Mouse (Mus musculus): ENCODE measurements around the gene Pip5kl1. TPM values are rescaled to one million over a fixed set of nuclear protein-coding genes. Genes with fewer than 3 reads are reported as not detected.

The Pip5kl1 gene
- total RNA-seq, 2 experiments from 2014 or later = 9.4 to 11.5 TPM

DNA sequence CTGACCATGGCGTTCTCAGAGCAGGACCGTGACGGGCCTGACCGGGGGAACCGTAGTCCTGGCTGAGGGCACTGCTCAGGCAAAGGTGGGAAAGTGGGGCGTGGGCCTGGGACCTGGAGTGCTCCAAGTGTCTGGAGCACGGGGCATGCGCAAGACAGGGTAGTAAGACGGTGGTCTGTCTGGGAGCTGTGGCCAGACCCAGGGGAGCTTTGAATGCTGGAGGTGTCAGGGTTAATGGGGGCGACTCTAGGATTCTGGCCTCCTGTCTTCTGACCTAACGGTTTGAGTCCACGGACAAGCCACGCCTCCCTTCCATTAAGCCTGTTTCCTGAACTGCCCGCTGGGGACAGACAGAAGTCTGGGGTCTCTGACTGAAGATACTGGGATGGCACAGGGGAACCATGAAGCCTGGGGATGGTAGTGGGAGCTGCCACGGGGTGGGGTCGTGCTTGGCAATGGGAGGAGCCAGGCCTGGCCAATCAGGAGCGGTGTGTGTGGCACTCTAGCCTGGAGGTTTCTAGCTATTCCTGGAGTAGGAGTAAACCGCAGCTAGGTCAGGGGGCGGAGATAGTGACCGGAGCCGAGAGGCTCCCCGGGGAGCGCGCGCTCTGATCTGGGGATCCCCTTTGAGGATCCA is 33.7 kb downstream of the Pip5kl1 start:
- DNase-seq = no peak
- intact Hi-C loops (cut with DNase I) = no loop called here

DNA sequence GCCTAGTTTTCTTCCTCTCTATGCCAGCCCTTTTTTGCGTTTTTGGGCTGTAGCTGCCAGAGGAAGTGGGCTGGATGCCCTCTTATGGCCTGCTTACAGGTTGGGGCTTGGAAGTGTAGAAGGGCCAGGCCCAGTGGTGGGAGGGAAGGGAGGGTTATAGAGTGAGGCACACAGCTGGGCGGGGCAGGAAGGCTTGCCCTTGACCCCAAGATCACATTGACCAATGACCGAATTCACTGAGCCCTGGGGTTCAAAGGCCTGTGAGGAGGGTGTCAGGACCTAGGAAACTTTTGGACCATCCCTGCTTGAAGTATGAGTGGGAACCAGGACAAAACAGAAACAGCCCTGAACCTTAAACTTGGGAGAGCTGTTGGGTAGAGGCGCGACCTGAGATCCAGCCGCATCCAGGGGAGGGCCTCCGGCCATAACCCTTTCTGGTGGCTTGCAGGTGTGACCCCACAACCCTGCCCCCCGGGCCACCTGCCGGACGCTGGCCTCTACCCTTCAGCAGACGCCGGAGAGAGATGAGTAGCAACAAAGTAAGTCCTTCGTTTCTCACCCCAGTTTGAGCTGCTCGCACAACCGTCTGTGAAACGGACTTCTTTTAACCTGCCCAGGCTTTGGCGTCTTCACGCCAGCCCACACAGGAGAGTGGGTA is 34.3 kb downstream of the Pip5kl1 start:
- DNase-seq = no peak
- intact Hi-C loops (cut with DNase I) = no loop called here

DNA sequence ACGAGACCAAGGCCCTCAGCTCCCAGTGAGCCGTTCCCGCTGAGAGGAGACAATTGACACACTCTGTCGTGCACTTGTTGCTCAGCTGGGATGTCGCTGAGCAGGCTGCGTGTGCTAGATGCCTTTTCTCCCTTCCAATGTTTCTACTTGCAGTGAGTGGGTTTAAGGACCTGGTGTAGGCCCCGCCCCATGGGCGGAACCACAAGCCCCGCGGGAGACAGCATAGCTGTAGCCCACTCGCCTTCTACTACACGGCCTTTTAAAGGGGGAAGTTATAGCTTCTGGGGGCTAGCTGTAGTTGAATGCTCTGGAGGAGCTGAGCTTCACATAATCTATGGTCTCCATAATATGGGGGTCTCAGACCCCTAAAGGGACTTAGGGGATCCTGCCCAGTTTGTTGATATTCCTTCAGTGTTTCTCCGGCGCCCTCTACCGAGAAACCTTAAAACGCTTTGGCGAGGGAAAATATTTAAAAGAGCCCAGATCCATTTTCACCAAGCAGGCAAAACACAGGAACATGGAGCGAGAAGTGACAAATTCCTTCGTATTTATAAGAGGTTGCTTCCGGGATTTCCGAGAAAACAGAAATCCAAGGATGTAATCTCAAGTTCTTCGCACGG is 36.1 kb downstream of the Pip5kl1 start:
- intact Hi-C loops (cut with DNase I) = no loop called here
- DNase-seq = no peak

DNA sequence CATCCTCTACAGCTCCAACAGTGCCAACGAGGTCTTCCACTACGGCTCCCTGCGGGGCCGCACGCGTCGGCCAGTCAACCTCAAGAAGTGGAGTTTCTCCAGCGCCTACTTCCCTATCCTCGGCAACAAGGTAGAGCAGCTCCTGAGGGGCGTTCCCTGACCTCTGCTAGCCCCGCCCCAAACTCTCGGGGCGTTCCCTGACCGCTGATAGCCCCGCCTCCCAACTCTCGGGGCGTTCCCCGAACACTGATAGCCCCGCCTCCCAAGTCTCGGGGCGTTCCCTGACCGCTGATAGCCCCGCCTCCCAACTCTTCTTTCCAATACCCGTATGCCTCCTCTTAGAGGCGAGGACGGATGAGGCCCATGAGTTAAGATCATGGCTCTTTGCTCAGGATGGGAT is 37.7 kb downstream of the Pip5kl1 start:
- intact Hi-C loops (cut with DNase I) = no loop called here
- DNase-seq = no peak

DNA sequence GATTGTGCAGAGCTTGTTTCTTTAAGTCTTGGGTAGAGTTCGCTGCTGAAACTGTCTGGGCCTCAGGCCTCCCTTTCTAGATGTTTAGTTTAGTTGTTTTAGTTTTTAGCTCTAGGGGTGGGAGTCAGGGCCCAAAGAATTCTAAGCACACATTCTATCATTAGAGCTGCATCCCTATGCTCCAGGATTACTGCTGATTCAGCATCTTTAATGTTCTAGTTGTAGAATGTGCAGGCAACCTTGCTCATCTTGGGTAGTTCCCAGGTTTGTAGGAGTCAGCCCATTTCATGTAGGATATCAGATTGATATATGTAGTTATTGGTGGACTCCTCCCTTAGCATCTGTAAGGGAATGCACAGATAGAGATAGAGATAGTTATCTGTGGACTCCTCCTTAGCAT is 42.5 kb downstream of the Pip5kl1 start:
- intact Hi-C loops (cut with DNase I) = no loop called here
- DNase-seq = no peak

DNA sequence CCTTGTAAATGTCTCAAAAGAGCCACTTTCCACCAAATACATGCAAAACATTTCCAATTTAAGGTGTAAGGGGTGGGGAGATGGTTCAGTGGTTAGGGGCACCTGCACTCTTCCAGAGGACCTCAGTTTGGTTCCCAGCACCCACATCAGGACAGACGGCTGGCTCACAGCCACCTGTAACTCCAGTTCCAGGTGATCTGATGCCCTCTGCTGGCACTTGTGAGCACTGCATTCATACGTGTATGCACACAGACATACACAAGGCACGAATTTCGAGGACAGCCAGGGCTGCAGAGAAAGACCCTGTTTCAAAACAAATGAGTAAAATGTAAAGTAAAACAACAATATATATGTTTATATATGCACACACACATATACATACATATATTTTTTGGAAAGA is 43.0 kb downstream of the Pip5kl1 start:
- no peak for DNase-seq
- intact Hi-C loops (cut with DNase I) = no loop called here

DNA sequence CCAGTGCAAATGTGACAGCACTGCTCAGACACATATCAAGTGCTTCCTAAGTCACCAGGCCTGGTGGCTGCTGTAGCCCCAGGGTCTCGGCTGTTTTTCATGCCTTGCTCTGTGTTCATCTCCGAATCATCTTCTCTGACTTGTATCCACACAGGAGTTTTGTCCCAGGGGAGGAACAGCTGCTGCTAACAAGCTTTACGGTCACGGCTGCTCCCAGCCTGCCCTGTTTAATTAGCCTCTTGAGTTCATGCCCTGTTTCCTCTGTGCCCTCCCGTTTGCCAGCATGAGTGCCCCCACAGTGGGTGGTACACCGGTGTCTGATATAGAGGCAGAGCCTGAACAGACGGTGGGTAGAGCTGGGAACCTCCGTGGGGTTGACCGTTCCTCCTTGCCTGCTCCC is 43.5 kb downstream of the Pip5kl1 start:
- DNase-seq = no peak
- intact Hi-C loops (cut with DNase I) = no loop called here

DNA sequence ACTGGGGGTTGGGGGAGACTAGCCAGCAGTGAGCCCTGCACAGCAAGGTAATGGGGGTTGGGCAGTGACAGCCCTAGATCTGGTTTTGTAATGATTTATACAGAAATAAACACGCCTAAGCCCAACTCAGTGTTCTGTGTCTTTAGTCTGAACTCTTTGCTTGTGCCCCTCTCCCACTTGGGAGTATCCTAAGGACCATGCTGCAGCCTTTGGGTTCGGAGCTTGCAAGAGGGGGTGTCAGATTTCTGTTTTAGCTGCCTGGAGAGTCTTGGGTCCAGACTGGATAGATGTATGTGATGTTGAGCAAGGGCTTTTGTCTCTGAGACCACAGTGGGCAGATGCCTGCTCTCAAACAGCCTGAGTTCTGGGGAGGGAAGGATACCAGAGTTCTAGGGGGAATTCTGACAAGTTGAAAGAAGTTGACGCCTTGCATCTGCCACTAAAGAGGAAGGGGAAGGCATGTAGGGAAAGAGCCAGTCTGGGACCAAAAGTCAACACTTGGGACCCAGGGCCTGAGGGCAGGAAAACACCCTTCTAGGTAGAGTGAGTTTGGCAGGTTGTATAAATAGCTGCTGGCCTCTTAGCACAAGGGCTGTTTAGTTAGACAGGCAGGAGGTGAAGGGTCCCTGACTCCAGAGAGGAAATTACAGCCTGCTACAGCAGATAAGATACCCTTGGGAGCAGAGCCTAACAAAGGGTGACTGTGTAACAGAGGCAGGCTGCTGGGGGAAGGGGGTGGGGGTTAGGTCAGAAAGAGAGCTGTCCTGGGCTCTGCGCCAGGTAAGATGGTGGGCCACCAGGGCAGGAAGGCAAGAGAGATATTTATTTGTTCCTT is 46.3 kb downstream of the Pip5kl1 start:
- DNase-seq = peak; percentile 73
- intact Hi-C loops (cut with DNase I) = no loop called here

DNA sequence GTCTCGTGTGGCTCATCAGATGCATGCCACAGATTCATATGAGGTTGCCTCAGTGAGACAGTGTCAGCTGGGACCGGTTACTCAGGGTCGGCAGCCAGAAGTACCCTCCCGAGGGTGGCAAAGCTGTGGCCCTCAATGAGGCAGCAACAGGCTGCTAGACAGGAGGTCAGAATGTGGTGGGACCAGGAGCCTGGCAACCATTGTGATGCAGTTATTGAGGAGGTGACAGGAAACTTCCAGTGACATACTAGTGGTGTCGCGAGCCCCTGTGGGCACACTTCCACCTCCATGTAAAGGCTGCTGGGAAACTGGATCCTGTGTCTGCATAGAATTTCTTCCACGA is 46.9 kb downstream of the Pip5kl1 start, which contains the start of gene Ak1:
Gene Ak1 (plus strand): TSS at position 242 of the 343 bp plus-strand sequence.
- DNase-seq = no peak
- intact Hi-C loops (cut with DNase I) = no loop called here

DNA sequence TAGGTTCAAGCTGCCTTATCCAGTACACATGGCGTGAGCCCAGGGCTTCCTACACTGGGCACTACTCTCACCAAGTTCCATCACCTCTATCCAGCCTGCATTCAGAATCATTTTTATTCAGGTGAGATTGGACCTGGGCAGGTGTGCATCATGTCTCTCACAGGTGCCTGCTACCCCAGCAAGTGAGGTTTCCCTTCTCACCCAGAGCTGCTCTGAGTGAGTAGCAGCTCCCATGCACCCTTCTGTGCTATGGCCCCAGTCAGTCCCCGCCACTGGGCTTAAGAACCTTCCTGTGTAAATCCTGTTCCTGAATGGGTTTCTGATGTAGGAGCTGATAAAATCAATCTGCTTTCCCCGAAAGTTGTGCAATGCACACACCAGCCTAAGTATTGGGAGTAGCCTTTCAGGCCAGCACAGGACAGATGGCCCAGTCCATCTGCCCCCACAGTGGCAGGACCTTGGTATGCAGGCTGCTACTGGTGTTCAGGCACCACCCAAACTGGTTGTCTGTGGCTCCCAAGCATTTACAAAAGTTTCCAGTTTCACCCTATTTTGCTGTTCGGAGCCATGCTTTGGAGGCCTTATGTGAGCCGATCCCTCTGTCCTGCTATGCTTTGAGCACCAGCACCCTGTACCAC is 49.6 kb downstream of the Pip5kl1 start:
- no peak for DNase-seq
- intact Hi-C loops (cut with DNase I) = no loop called here

DNA sequence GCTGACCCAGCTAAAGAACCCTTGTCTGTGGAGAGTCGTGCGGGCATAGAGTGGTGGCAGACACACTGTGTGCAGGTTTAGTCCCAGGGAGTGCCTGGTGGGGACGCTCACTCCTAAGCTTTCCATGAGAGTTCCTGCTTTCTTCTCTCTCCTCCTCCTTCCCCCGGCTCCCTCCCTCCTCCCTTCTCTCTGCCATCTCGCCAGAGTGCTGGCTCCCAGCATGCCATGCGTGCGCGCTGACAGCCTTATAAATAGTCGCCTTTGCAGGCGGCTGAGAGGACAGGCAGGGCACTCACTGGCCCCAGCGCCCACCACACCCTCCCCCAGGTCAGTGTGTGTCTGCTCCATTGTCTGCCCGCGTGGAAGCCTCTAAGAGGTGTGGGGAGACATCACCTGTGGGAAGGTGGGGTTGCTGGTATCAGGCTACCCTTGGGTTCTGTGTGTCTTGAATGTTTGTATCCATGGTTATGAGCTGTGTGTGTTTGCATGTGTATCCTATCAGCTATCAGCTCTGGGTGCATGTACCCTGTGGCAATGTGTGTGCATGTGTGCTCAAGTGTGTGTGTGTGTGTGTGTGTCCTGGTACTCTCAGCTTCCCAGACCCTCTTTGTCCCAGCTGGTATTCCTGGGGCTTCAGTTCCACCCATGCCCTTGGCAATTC is 50.7 kb downstream of the Pip5kl1 start:
- intact Hi-C loops (cut with DNase I) = no loop called here

DNA sequence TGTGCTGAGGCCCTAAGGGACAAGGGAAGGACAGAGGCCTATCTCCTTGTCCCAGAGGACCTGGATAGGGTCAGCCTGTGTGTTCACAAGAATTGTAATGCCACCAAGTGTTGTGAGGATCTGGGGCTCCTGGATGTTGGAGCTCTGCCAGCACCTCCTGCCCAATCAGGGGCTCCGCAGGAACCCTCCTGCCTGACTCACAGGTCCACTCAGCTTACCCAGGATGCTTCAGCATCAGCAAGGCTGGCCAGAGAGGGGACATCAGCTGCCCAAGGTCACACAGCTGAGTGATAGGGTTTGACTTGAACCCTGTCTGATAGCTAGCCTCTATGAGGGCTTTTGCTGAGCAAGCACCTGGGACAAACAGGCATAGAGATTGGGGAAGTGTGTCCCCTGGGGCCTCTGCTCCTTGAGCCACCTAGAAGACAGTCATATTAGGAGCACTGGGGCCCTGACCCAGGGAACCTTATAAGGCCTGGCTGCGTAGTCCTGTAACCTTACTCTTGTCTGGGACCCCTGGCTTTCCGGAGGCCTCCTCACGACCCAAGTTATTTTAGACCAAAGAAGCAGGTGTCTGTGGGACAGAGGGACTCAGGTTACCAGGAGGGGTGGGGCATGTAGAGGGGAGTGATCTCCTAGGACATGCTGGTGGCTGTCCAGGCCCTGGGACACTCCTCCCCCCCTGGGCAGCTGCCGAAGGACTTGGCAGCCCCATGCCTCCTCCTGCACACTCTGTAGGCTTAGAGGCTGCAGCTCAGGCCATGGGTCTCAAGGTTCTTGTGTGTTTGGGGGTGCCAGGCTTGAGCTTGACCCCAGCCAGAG is 51.5 kb downstream of the Pip5kl1 start:
- no peak for DNase-seq
- intact Hi-C loops (cut with DNase I) = no loop called here

More for the DNA sequence above, 50.7 kb downstream of the Pip5kl1 start:
- peak; percentile 76 for DNase-seq

DNA sequence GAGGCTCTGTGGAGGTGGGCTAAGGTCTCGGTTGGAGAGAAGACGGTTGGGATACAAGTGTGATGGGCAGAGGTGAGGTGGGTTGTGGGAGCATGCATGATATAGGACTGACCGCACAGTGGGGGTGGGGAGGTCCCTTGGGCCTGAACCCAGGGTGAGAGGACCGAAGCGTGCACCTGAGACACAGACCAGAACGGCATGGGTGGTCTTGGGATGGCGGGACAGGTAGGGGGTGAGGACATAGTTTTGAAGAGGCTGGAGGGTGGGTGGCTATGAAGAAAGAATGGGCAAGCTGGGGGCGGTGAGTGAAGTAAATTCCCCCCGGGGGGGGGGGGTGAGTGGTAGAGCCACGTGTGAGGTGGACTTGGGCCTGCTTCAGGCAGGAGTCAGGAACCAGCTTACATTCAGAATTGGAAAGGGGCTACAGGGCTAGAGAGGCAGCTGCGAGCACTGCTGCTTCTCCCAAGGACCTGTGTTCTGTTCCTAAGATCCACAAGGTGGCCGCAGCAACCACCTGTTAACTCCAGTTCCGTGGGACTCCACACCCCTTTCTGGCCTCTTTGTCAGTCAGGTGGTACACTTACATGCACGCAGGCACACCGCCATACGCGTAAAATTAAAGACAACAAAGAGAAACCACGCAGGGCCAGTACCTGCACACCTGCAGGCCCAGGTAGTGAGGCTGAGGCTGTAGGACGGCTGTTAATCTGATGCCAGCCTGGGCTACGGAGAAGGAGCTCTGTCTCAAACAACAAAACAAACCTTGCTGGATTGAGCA is 52.9 kb downstream of the Pip5kl1 start:
- no peak for DNase-seq
- intact Hi-C loops (cut with DNase I) = no loop called here

DNA sequence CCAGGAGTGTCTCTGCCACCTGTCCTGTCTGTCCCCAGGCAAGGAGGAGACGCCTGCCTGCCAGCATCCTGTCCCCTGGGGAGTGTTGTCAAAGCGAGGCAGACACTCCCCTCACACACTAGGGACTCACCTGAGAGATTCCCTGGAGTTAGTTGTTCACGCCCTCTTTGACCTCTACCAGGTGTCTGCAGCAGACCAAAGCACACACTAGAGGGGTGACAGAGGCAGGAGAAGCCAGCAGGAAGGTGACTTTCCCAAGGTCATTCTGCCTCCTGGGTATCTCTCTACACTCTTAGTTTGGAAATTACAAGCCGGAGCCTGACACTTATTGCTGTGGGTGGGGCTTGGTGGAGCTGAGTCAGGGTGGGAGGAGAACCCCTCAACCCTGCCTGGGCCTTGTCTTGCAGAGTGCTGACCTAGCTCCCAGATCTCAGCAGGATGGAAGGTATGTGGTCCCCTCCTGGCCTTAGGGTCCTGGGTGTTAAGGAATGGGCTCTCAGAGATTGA is 53.5 kb downstream of the Pip5kl1 start:
- no peak for DNase-seq
- intact Hi-C loops (cut with DNase I) = no loop called here

DNA sequence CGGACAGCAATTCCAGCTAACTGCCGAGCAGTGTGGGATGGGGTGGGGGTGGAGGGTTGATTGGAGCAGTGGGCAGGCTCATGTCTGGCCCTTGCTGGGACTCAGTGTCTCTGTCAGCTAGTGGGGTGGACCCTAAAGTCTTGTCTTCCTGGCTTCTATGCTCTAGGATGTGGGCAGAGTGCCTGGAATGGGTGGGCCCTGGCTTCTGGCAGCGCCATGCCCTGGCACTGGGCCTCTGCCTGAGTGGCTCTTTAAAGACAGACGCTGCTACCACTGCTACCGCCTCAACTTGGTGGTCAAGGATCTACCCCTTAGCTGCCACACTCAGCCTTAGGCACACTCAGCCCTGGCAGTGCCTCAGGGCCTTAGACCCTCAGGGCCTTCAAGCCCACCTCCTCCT is 54.1 kb downstream of the Pip5kl1 start:
- intact Hi-C loops (cut with DNase I) = no loop called here
- peak; percentile 92 for DNase-seq

DNA sequence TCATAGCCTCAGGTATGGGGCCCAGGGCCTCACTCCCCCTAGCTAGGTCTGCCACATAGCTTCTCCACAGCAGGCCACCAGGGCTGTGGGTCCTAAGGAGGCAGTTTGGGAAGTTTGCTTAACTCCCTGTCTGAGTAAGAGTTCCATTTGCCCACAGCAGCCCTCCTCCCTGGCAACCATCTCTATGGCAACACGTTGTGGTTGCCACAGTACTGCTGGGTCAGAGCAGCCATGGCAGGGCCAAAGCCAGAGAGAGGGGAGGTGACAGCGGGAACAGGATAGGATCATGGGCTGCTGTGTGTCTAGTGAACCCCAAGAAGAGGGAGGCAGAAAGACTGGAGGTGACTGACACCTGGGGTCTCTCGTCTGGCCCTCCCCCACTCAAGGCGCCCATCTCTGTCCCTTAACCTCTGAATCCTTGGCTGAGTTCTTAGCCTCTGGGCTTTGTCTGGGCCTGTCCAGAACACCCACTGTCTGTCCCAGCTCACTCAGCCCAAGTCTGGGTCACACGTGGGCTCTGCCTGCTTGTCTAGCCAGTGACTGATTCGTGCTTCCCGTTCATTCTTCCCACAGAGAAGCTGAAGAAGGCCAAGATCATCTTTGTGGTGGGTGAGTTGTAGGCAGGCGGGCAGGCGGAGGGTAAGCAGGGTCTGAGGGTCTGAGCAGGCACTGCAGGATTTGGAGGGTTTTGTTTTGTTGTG is 54.8 kb downstream of the Pip5kl1 start:
- peak; percentile 80 for DNase-seq
- intact Hi-C loops (cut with DNase I) = no loop called here

DNA sequence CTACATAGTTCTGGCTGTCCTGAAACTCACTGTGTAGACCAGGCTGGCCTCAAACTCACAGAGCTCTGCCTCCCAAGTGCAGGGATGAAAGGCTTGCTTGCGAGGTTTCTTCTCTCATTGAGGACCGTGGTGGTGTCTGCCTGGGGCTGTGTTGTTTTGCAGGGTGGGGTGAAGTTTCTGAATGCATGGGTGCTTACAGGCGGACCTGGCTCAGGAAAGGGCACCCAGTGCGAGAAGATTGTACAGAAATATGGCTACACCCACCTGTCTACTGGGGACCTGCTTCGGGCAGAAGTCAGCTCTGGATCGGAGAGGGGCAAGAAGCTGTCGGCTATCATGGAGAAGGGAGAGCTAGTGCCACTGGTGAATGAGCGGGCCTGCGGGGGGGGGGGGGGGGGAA is 55.4 kb downstream of the Pip5kl1 start:
- no peak for DNase-seq
- intact Hi-C loops (cut with DNase I) = loop anchor here (5.0 kb wide), 1 partner anchor 57 kb away; no protein-coding TSS in a partner anchor

DNA sequence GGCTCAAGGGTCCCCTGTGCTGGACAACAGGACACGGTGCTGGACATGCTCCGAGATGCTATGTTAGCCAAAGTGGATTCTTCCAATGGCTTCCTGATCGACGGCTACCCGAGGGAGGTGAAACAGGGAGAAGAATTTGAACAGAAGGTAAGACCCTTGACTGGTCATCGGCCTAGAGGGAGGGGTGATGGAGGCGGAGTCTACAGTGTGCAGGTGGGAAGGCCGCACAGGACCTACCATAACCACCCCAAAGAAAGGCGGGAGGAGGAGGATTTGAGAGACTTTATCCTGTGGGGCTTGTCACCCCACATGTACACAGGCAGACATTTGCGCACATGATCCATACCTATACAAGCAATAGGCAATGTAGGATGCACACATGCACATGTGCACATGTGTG is 56.4 kb downstream of the Pip5kl1 start:
- DNase-seq = no peak
- intact Hi-C loops (cut with DNase I) = loop anchor here (5.0 kb wide), 1 partner anchor 56 kb away; no protein-coding TSS in a partner anchor

Measured in left cerebral cortex, postnatal 4 days (tissue).